Mouse (Mus musculus) midbrain, postnatal 0 days (tissue): ENCODE data around the gene Tbl3. TPM values are rescaled to one million over a fixed set of nuclear protein-coding genes. Genes with fewer than 3 reads are reported as not detected.
"Not testable (repeated sequence)": the region's sequence is repeated elsewhere in the genome, so short reads cannot be mapped to it uniquely, and the experiment has no call there.

Source experiments
- ATAC-seq: fragments of 200-750 bp; cut with Nextera tagmentation; 2 replicates; pipeline ENCODE4 v1.8.0; 2017; ENCODE audit warnings: moderate number of reproducible peaks, mild to moderate bottlenecking, moderate TSS enrichment, moderate library complexity; ENCODE audit not compliant: low FRiP score
- DNase-seq: peaks from one replicate; pipeline ENCODE4 v3.0.0-alpha.2; 2015; ENCODE audit warnings: low spot score
- H3K27ac ChIP-seq: fragments of 300-500 bp; sonication (generic); 2 replicates; pipeline ENCODE4 v1.5.1; 2014; ENCODE audit warnings: low read depth, mild to moderate bottlenecking, low read length, mixed read lengths
- H3K27me3 ChIP-seq: fragments of 300-500 bp; sonication (generic); 2 replicates; pipeline ENCODE4 v1.6.1; 2014; ENCODE audit warnings: low read length, control low read depth, mixed read lengths; ENCODE audit not compliant: insufficient read depth
- H3K36me3 ChIP-seq: fragments of 300-500 bp; sonication (generic); 2 replicates; pipeline ENCODE4 v1.6.1; 2014; ENCODE audit warnings: low read length, control low read depth, mixed read lengths; ENCODE audit not compliant: insufficient read depth
- H3K4me1 ChIP-seq: fragments of 300-500 bp; sonication (generic); 2 replicates; pipeline ENCODE4 v1.6.1; 2014; ENCODE audit warnings: mild to moderate bottlenecking, control low read depth, antibody characterized with exemption, low read length, mixed read lengths; ENCODE audit not compliant: insufficient read depth
- H3K4me2 ChIP-seq: fragments of 300-500 bp; sonication (generic); 2 replicates; pipeline ENCODE4 v1.6.1; 2014; ENCODE audit warnings: low read depth, mild to moderate bottlenecking, low read length, mixed read lengths; ENCODE audit not compliant: poor library complexity, severe bottlenecking
- H3K4me3 ChIP-seq: fragments of 300-500 bp; sonication (generic); 2 replicates; pipeline ENCODE4 v1.5.1; 2014; ENCODE audit warnings: low read depth, mild to moderate bottlenecking, low read length, moderate library complexity
- H3K9ac ChIP-seq: fragments of 300-500 bp; sonication (generic); replicated peaks from 2 replicates; pipeline ENCODE4 v1.6.1; 2014; ENCODE audit warnings: mild to moderate bottlenecking, low read length, moderate library complexity, mixed read lengths; ENCODE audit not compliant: poor library complexity, severe bottlenecking
- H3K9me3 ChIP-seq: fragments of 300-500 bp; sonication (generic); 2 replicates; pipeline ENCODE4 v1.6.1; 2016; ENCODE audit warnings: low read length, control low read depth
- CTCF ChIP-seq: IDR thresholded peaks from 2 replicates; pipeline ENCODE4 v1.5.1; 2016; ENCODE audit warnings: antibody characterized with exemption, mild to moderate bottlenecking
- WGBS: fragments of 180-500 bp; shearing (Covaris S2); extraction: QIAGEN DNeasy Blood & Tissue Kit; methylation state at CpG from one replicate; pipeline ENCODE4 v1.1.7; 2014; 5-methylcytosine and 5-hydroxymethylcytosine counted together
- polyA plus RNA-seq: library from polyadenylated mRNA; unstranded; fragments of >200 nt; fragmentation: Nextera tagmentation; extraction: Ambion mirVana; gene quantifications from 2 replicates; pipeline ENCODE4 v1.2.1, GENCODE M21; 2015
- total RNA-seq: library from RNA; depleted of rRNA; stranded (reverse); fragments of >200 nt; gene quantifications from 2 replicates; pipeline ENCODE4 v1.2.3, GENCODE M21; 2014

Gene Tbl3
- total and polyA plus RNA-seq, 2 experiments from 2014 or later, result 38.2 to 56.4 TPM

- Histone ChIP-seq H3K4me1 (peaks cover 15% of the 10 kb centered on the region; the same call in 1 of the 2 replicates), H3K9me3 (no peaks in the 10 kb centered on the region), H3K4me2 (peak overlapping the region; percentile 69), H3K27ac (no peak overlapping the region), H3K9ac (no peak overlapping the region; the same call in 1 of the 2 replicates), H3K27me3 (no peaks in the 10 kb centered on the region), H3K4me3 (no peak overlapping the region), H3K36me3 (no peaks in the 10 kb centered on the region)
- 71% methylated on average over 5 of the region's 5 CpGs for WGBS
- no peak for DNase-seq
- TF ChIP-seq CTCF, result no peak
- no peak for ATAC-seq
Measured at GRCm38 (mm10) chr17:24671346-24671745, 36.1 kb downstream of the Tbl3 start.

- no peak for TF ChIP-seq CTCF
- no peak for ATAC-seq
- Histone ChIP-seq H3K27me3 (no peaks in the 10 kb centered on the region), H3K9ac (peak overlapping the region; percentile 83), H3K4me1 (peaks cover 15% of the 10 kb centered on the region; the same call in 1 of the 2 replicates), H3K4me2 (peak overlapping the region; percentile 69), H3K27ac (peak overlapping the region; percentile 82), H3K4me3 (peak overlapping the region; percentile 86), H3K9me3 (no peaks in the 10 kb centered on the region), H3K36me3 (no peaks in the 10 kb centered on the region)
- 14% methylated on average over 8 of the region's 8 CpGs for WGBS
- no peak for DNase-seq
Measured at GRCm38 (mm10) chr17:24670246-24670844, 37.1 kb downstream of the Tbl3 start.

GRCm38 (mm10) chr17:24669545-24670245 lies 37.8 kb downstream of the Tbl3 start, which contains the start of gene Zfp598:
Gene Zfp598 (plus strand): TSS chr17:24669687.
- Histone ChIP-seq H3K27me3 (no peaks in the 10 kb centered on the region), H3K4me1 (peaks cover 15% of the 10 kb centered on the region; the same call in 1 of the 2 replicates), H3K9ac (peak within 1 kb of the TSS; percentile 83), H3K4me2 (peak within 1 kb of the TSS; percentile 69), H3K9me3 (no peaks in the 10 kb centered on the region), H3K36me3 (no peaks in the 10 kb centered on the region), H3K4me3 (peak within 1 kb of the TSS; percentile 86), H3K27ac (peak within 1 kb of the TSS; percentile 82)
- DNase-seq (peak; percentile 97), ATAC-seq (peak; percentile 98)
- under 1% methylated on average over 68 of the region's 80 CpGs for WGBS
- peak; percentile 36; the same call in 1 of the 2 replicates for TF ChIP-seq CTCF

GRCm38 (mm10) chr17:24669214-24669544 lies 38.3 kb downstream of the Tbl3 start:
- peaks cover 15% of the 10 kb centered on the region; the same call in 1 of the 2 replicates for H3K4me1 ChIP-seq
- peak; percentile 29 for ATAC-seq
- peak overlapping the region; percentile 69 for H3K4me2 ChIP-seq
- not testable (repeated sequence) for H3K36me3 ChIP-seq, H3K27me3 ChIP-seq, H3K9me3 ChIP-seq, DNase-seq
- peak overlapping the region; percentile 82 for H3K27ac ChIP-seq
- H3K4me3 ChIP-seq, result peak overlapping the region; percentile 86
- WGBS, result 12% methylated on average over 15 of the region's 15 CpGs
- peak overlapping the region; percentile 83; the same call in 1 of the 2 replicates for H3K9ac ChIP-seq

- no peak overlapping the region for H3K4me2 ChIP-seq
- ATAC-seq, result no peak
- H3K9ac ChIP-seq, result no peak overlapping the region
- H3K36me3 ChIP-seq, result no peaks in the 10 kb centered on the region
- TF ChIP-seq CTCF, result peak; percentile 81
- no peaks in the 10 kb centered on the region for H3K27me3 ChIP-seq
- WGBS, result 29% methylated on average over 6 of the region's 6 CpGs
- DNase-seq, result peak; percentile 69
- peaks cover 15% of the 10 kb centered on the region; the same call in 1 of the 2 replicates for H3K4me1 ChIP-seq
- no peak overlapping the region for H3K27ac ChIP-seq
- no peak overlapping the region for H3K4me3 ChIP-seq
- H3K9me3 ChIP-seq, result no peaks in the 10 kb centered on the region
Measured at GRCm38 (mm10) chr17:24667416-24667815, 40.0 kb downstream of the Tbl3 start.

- ATAC-seq, H3K4me3 ChIP-seq, H3K27me3 ChIP-seq, H3K27ac ChIP-seq, H3K9me3 ChIP-seq, H3K36me3 ChIP-seq, H3K4me2 ChIP-seq, DNase-seq, H3K9ac ChIP-seq: not testable (repeated sequence)
- WGBS, result 74% methylated on average over 7 of the region's 7 CpGs
- peaks cover 11% of the 10 kb centered on the region; the same call in 1 of the 2 replicates for H3K4me1 ChIP-seq
Measured at GRCm38 (mm10) chr17:24667011-24667410, 40.4 kb downstream of the Tbl3 start.
